Mouse (Mus musculus): ENCODE measurements around the gene Gm49336. TPM values are rescaled to one million over a fixed set of nuclear protein-coding genes. Genes with fewer than 3 reads are reported as not detected.

Gene Gm49336
- total and polyA plus RNA-seq, 3 experiments = 36.3 to 102 (median 54.3) TPM

GRCm38 (mm10) chr14:60286194-60286863 is 35.0 kb upstream of the Gm49336 start:
- in situ Hi-C loops (cut with MboI; ENCODE audit: low pct_ligation_motif_present, low pct_unique_long_range_greater_than_20kb, low sequenced_read_pairs) = no loop called here
- no peak overlapping the region for H3K4me3 ChIP-seq (replicated peaks in 1 of 3; ENCODE audit: low read depth in 2 of 3, low read length in 2 of 3, poor library complexity in 1 of 3)
- H3K9ac ChIP-seq (ENCODE audit: insufficient read depth, low read depth) = no peak overlapping the region
- peaks cover 0 to 5% of the 10 kb centered on the region in 2 experiments; a peak in 1 of 4 replicates for H3K4me1 ChIP-seq (ENCODE audit: control insufficient read depth in 1 of 2, insufficient read depth in 2 of 2)
- H3K9me3 ChIP-seq (replicated peaks; ENCODE audit: low read length) = no peaks in the 10 kb centered on the region
- H3K36me3 ChIP-seq (replicated peaks in 1 of 2; ENCODE audit: control insufficient read depth in 1 of 2, insufficient read depth in 1 of 2, low read length in 1 of 2) = peaks cover 23 to 42% of the 10 kb centered on the region in 2 experiments
- H3K27ac ChIP-seq (ENCODE audit: insufficient read depth, low read depth) = no peak overlapping the region
- no peak overlapping the region for H3K4me2 ChIP-seq (ENCODE audit: insufficient read depth, low read depth, poor library complexity, severe bottlenecking)
- DNase-seq (ENCODE audit: extremely low read depth) = no peak
- dilution Hi-C loops (cut with MboI; ENCODE audit: extremely low pct_ligation_motif_present, extremely low pct_unique_long_range_greater_than_20kb, low sequenced_read_pairs) = no loop called here
- H3K79me2 ChIP-seq (replicated peaks; ENCODE audit: control insufficient read depth, extremely low read depth, insufficient read depth, poor library complexity, severe bottlenecking) = no peaks in the 10 kb centered on the region
- H3K27me3 ChIP-seq (replicated peaks) = no peaks in the 10 kb centered on the region
- TF ChIP-seq SIN3A (IDR thresholded peaks at IDR 0.05; ENCODE audit: low read length) = no peak
- no peak for TF ChIP-seq MYC (IDR thresholded peaks at IDR 0.05; ENCODE audit: low read depth, low read length)
- no peak for TF ChIP-seq USF2 (conservative IDR thresholded peaks at IDR 0.05; ENCODE audit: low read depth, low read length)
- TF ChIP-seq MAFK (IDR thresholded peaks at IDR 0.05; ENCODE audit: insufficient replicate concordance, low read length) = no peak
- TF ChIP-seq CHD2 (IDR thresholded peaks at IDR 0.05; ENCODE audit: low read length) = no peak
- no peak for TF ChIP-seq EP300 (IDR thresholded peaks at IDR 0.05; ENCODE audit: low read length)
- TF ChIP-seq MXI1 (IDR thresholded peaks at IDR 0.05; ENCODE audit: low read depth, low read length) = no peak
- no peak for TF ChIP-seq MAZ (IDR thresholded peaks at IDR 0.05; ENCODE audit: low read depth, low read length)
- no peak for TF ChIP-seq KAT2A (IDR thresholded peaks at IDR 0.05; ENCODE audit: insufficient replicate concordance, low read length)
- TF ChIP-seq USF1 (IDR thresholded peaks at IDR 0.05; ENCODE audit: low read depth, low read length) = no peak
- TF ChIP-seq CHD1 (IDR thresholded peaks at IDR 0.05; ENCODE audit: low read depth, low read length) = no peak
- no peak for TF ChIP-seq POLR2AphosphoS2 (IDR thresholded peaks at IDR 0.05; ENCODE audit: low read depth, low read length)
- TF ChIP-seq ZC3H11A (IDR thresholded peaks at IDR 0.05; ENCODE audit: low read depth, low read length) = no peak
- TF ChIP-seq MEF2A (IDR thresholded peaks at IDR 0.05; ENCODE audit: borderline replicate concordance, low read depth, low read length) = no peak
- no peak for TF ChIP-seq E2F4 (IDR thresholded peaks at IDR 0.05; ENCODE audit: insufficient replicate concordance, low read depth, low read length)

DNA sequence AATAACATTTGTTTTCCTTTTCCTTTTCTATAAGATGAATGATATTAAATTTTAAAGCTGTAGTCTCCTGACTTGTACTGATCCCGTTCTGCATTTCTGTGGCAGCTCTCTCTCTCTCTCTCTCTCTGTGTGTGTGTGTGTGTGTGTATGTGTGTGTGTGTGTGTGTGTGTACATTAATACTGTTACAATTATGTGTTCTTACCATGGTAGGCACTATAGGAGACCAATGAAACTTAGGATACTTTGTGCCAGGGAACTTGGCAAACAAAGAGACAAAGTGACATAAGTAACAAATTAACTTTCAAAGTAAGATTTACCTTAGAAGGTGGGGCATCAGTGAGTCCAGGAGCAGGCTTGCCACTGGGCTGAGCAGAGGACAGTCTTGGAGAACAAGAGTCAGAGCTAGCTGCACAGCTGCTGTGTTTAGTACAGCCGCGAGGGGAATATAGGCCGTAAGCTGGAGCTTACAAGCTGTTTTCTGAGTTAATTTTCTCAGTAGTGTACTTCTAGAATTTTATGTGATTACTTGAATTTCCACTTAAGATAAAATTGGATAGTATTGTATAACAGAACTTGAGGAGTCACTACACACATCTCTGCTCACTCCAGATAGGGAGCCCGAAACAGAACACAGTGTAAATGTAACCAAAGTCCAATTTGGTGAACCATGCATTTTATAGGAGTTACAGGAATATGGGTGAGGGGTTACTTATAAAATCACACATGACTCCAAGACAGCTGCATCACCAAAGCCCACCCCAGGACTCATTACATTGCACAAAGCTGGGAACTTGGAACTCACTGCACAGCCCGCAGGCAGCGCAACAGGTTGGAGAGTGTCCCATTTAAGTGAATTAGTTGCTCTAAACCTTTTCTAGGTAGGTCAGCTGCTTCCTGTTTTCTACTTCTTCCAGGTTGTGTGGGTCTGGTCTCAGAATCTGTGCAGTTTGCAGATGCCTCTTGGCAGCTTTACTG is 24.3 kb upstream of the Gm49336 start:
- peaks cover 4 to 10% of the 10 kb centered on the region in 2 experiments; a peak in 2 of 4 replicates for H3K4me1 ChIP-seq (ENCODE audit: control insufficient read depth in 1 of 2, insufficient read depth in 2 of 2)
- H3K4me2 ChIP-seq (ENCODE audit: insufficient read depth, low read depth, poor library complexity, severe bottlenecking) = no peak overlapping the region
- DNase-seq (ENCODE audit: extremely low read depth) = no peak
- H3K36me3 ChIP-seq (replicated peaks in 1 of 2; ENCODE audit: control insufficient read depth in 1 of 2, insufficient read depth in 1 of 2, low read length in 1 of 2) = peaks cover 0 to 27% of the 10 kb centered on the region in 2 experiments
- peaks cover 14% of the 10 kb centered on the region for H3K79me2 ChIP-seq (replicated peaks; ENCODE audit: control insufficient read depth, extremely low read depth, insufficient read depth, poor library complexity, severe bottlenecking)
- no peak overlapping the region for H3K9ac ChIP-seq (ENCODE audit: insufficient read depth, low read depth)
- in situ Hi-C loops (cut with MboI; ENCODE audit: low pct_ligation_motif_present, low pct_unique_long_range_greater_than_20kb, low sequenced_read_pairs) = no loop called here
- H3K4me3 ChIP-seq (replicated peaks in 1 of 3; ENCODE audit: low read depth in 2 of 3, low read length in 2 of 3, poor library complexity in 1 of 3) = no peak overlapping the region
- no peak for TF ChIP-seq SIN3A (IDR thresholded peaks at IDR 0.05; ENCODE audit: low read length)
- no peak for TF ChIP-seq MAZ (IDR thresholded peaks at IDR 0.05; ENCODE audit: low read depth, low read length)
- TF ChIP-seq ZKSCAN1 (IDR thresholded peaks at IDR 0.05; ENCODE audit: borderline replicate concordance, low read depth, low read length) = no peak
- no peak for TF ChIP-seq MXI1 (IDR thresholded peaks at IDR 0.05; ENCODE audit: low read depth, low read length)
- no peak for TF ChIP-seq USF1 (IDR thresholded peaks at IDR 0.05; ENCODE audit: low read depth, low read length)
- no peak for TF ChIP-seq TCF12 (IDR thresholded peaks at IDR 0.05; ENCODE audit: low read depth, low read length)
- no peak for TF ChIP-seq RAD21 (IDR thresholded peaks at IDR 0.05; ENCODE audit: low read depth, low read length)
- TF ChIP-seq USF2 (conservative IDR thresholded peaks at IDR 0.05; ENCODE audit: low read depth, low read length) = no peak
- TF ChIP-seq CHD2 (IDR thresholded peaks at IDR 0.05; ENCODE audit: low read length) = no peak
- TF ChIP-seq PAX5 (IDR thresholded peaks at IDR 0.05; ENCODE audit: low read length) = no peak
- TF ChIP-seq UBTF (IDR thresholded peaks at IDR 0.05; ENCODE audit: low read depth, low read length) = no peak
- no peak for TF ChIP-seq MYC (IDR thresholded peaks at IDR 0.05; ENCODE audit: low read depth, low read length)
- TF ChIP-seq ETS1 (conservative IDR thresholded peaks at IDR 0.05; ENCODE audit: low read depth, low read length) = no peak
- no peak for TF ChIP-seq ZNF384 (IDR thresholded peaks at IDR 0.05; ENCODE audit: low read depth, low read length)
- no peak for TF ChIP-seq ELF1 (IDR thresholded peaks at IDR 0.05; ENCODE audit: low read depth, low read length)
- no peak for TF ChIP-seq RCOR1 (conservative IDR thresholded peaks at IDR 0.05; ENCODE audit: low read depth, low read length)
- no peak for TF ChIP-seq MAX (IDR thresholded peaks at IDR 0.05; ENCODE audit: low read length)
- TF ChIP-seq HCFC1 (IDR thresholded peaks at IDR 0.05; ENCODE audit: low read depth, low read length) = no peak
- TF ChIP-seq E2F4 (IDR thresholded peaks at IDR 0.05; ENCODE audit: insufficient replicate concordance, low read depth, low read length) = no peak
- no peak overlapping the region for H3K27ac ChIP-seq (ENCODE audit: insufficient read depth, low read depth)
- dilution Hi-C loops (cut with MboI; ENCODE audit: extremely low pct_ligation_motif_present, extremely low pct_unique_long_range_greater_than_20kb, low sequenced_read_pairs) = no loop called here
- H3K27me3 ChIP-seq (replicated peaks) = no peaks in the 10 kb centered on the region
- no peaks in the 10 kb centered on the region for H3K9me3 ChIP-seq (replicated peaks; ENCODE audit: low read length)
